Mouse (Mus musculus): ENCODE data around the gene Olfr809. TPM values are rescaled to one million over a fixed set of nuclear protein-coding genes. Genes with fewer than 3 reads are reported as not detected.

The Olfr809 gene
- not detected in 2 replicates for polyA plus RNA-seq (2012; rRNA removed)

GRCm38 (mm10) chr10:129774338-129774737 lies at the start of gene Olfr809:
Olfr809 (plus strand) TSS chr10:129774638.

GRCm38 (mm10) chr10:129729275-129729674 lies 45.2 kb upstream of the Olfr809 start, which contains the start of gene Olfr805:
Olfr805 (minus strand) TSS chr10:129729375.

GRCm38 (mm10) chr10:129741821-129742220 lies 32.6 kb upstream of the Olfr809 start, which contains the start of gene Olfr806:
Olfr806 (minus strand) TSS chr10:129741921.

GRCm38 (mm10) chr10:129757693-129758092 lies 16.7 kb upstream of the Olfr809 start, which contains the start of gene Olfr807:
Olfr807 (minus strand) TSS chr10:129757793.

GRCm38 (mm10) chr10:129765182-129765581 lies 9.3 kb upstream of the Olfr809 start, which contains the start of gene Olfr808:
Olfr808 (plus strand) TSS chr10:129765482.

GRCm38 (mm10) chr10:129794817-129795216 lies 20.4 kb downstream of the Olfr809 start, which contains the start of gene Olfr810:
Olfr810 (minus strand) TSS chr10:129794917.

GRCm38 (mm10) chr10:129804296-129804695 lies 29.9 kb downstream of the Olfr809 start, which contains the start of gene Olfr811:
Olfr811 (minus strand) TSS chr10:129804396.

Other genes with a start within 250 kb of the Olfr809 start
- not detected in 2 replicates for gene Olfr792, start 235.5 kb upstream of the Olfr809 start, polyA plus RNA-seq (2012; rRNA removed)
- not detected in 2 replicates for gene Olfr794, start 207.0 kb upstream of the Olfr809 start, polyA plus RNA-seq (2012; rRNA removed)
- gene Olfr796, start 162.1 kb upstream of the Olfr809 start, polyA plus RNA-seq (2012; rRNA removed) = not detected in 2 replicates
- not detected in 2 replicates for gene Olfr798, start 146.7 kb upstream of the Olfr809 start, polyA plus RNA-seq (2012; rRNA removed)
- gene Olfr799, start 137.2 kb upstream of the Olfr809 start, polyA plus RNA-seq (2012; rRNA removed) = not detected in 2 replicates
- not detected in 2 replicates for gene Olfr800, start 116.9 kb upstream of the Olfr809 start, polyA plus RNA-seq (2012; rRNA removed)
- gene Olfr801, start 100.8 kb upstream of the Olfr809 start, polyA plus RNA-seq (2012; rRNA removed) = not detected in 2 replicates
- not detected in 2 replicates for gene Olfr802, start 86.5 kb upstream of the Olfr809 start, polyA plus RNA-seq (2012; rRNA removed)
- not detected in 2 replicates for gene Olfr803, start 80.4 kb upstream of the Olfr809 start, polyA plus RNA-seq (2012; rRNA removed)
- gene Olfr804, start 71.4 kb upstream of the Olfr809 start, polyA plus RNA-seq (2012; rRNA removed) = not detected in 2 replicates
- gene Olfr805, start 45.3 kb upstream of the Olfr809 start, polyA plus RNA-seq (2012; rRNA removed) = not detected in 2 replicates
- not detected in 2 replicates for gene Olfr806, start 32.7 kb upstream of the Olfr809 start, polyA plus RNA-seq (2012; rRNA removed)
- gene Olfr807, start 16.8 kb upstream of the Olfr809 start, polyA plus RNA-seq (2012; rRNA removed) = not detected in 2 replicates
- not detected in 2 replicates for gene Olfr808, start 9.2 kb upstream of the Olfr809 start, polyA plus RNA-seq (2012; rRNA removed)
- gene Olfr810, start 20.3 kb downstream of the Olfr809 start, polyA plus RNA-seq (2012; rRNA removed) = not detected in 2 replicates
- gene Olfr811, start 29.8 kb downstream of the Olfr809 start, polyA plus RNA-seq (2012; rRNA removed) = not detected in 2 replicates
- gene Olfr812, start 71.5 kb downstream of the Olfr809 start, polyA plus RNA-seq (2012; rRNA removed) = not detected in 2 replicates
- gene Olfr813, start 80.7 kb downstream of the Olfr809 start, polyA plus RNA-seq (2012; rRNA removed) = not detected in 2 replicates
- not detected in 2 replicates for gene Olfr814, start 105.2 kb downstream of the Olfr809 start, polyA plus RNA-seq (2012; rRNA removed)
- not detected in 2 replicates for gene Olfr815, start 131.2 kb downstream of the Olfr809 start, polyA plus RNA-seq (2012; rRNA removed)
- not detected in 2 replicates for gene Olfr816, start 141.0 kb downstream of the Olfr809 start, polyA plus RNA-seq (2012; rRNA removed)
- not detected in 2 replicates for gene Olfr818, start 174.5 kb downstream of the Olfr809 start, polyA plus RNA-seq (2012; rRNA removed)
- gene Olfr819, start 192.6 kb downstream of the Olfr809 start, polyA plus RNA-seq (2012; rRNA removed) = not detected in 2 replicates
- gene Olfr247, start 201.5 kb downstream of the Olfr809 start, polyA plus RNA-seq (2012; rRNA removed) = not detected in 2 replicates
- gene Gm10310, start 210.4 kb downstream of the Olfr809 start, polyA plus RNA-seq (2012; rRNA removed) = not detected in 2 replicates
- gene Olfr820, start 238.0 kb downstream of the Olfr809 start, polyA plus RNA-seq (2012; rRNA removed) = not detected in 2 replicates